Mouse (Mus musculus) stomach, postnatal 0 days (tissue): ENCODE data around the gene Ppp6r3.

Source experiments
- CTCF ChIP-seq: IDR thresholded peaks from 2 replicates; pipeline ENCODE4 v1.5.1; 2016; ENCODE audit warnings: antibody characterized with exemption, low read depth, mild to moderate bottlenecking, moderate library complexity
- EP300 ChIP-seq: optimal IDR thresholded peaks from 2 replicates; pipeline ENCODE3; 2016; ENCODE audit warnings: antibody characterized with exemption

DNA sequence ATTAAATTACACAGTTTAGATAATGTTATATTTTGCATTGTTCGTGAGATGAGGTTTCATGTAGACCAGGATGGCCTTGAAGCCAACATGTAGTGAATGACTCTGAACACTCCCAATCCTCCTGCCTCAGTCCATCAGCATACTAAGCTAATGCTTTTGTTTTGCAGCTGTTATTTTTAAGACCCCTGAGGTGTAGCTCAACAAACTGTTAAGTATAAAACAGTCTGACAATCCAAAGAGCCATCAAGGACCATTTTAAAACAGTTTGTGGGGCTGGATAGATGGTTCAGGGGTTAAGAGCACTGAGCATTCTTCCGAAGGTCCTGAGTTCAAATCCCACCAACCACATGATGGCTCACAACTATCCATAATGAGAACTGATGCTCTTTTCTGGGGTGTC lies 13.3 kb downstream of the Ppp6r3 start:
- TF ChIP-seq CTCF, result no peak
- TF ChIP-seq EP300, result no peak
